In the genomic region with DNA sequence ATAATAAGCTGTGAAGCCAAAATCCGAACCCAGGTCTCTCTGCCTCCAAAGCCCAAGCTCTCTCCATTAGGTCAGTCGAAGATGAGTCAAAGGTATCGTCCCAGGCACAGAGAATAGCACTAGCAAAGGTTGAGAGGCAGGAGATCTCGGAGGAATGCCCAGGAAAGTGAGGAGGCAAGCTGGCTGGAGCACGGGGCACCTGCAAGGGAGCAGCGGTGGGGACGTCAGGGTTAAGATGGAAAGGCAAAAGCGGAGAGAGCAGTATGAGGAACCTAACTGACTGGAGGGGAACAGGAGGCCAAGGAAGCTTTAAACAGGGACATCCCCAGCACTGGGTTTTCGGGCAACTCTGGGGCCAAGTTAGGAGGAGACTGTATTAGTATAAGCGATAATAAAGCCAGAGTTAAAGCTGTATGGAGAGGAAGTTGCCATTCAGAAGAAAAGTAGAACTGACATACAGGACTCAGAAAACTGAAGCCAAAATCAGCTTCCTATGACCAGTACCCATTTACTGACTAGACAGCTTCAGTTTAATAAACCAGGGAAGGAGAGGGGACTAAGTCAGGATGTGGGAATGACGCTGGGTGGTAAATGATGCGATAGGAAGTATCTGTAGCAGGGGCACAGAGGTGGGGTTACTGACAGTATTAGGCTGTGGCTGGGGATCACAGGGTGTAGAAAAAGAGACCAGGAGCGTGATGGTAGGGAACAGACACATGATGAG, we compare ENCODE assay signal across 9 mouse cellular contexts. TPM values are rescaled to one million over a fixed set of nuclear protein-coding genes. Genes with fewer than 3 reads are reported as not detected.
DNase-seq lines count a peak whose midpoint lies in the region; ATAC-seq and TF ChIP-seq lines count a peak whose summit lies in the region.
"Had no signal": no experiment of that assay in that cellular context is flagged by ENCODE, and none has a peak within 500 bp of the region (broad histone marks: within the 10 kb centered on the region; RNA-seq: fewer than 3 reads in every experiment).

No protein-coding gene starts in this region.

- H3K4me1 ChIP-seq in kidney, embryonic 14.5 days (ENCODE audit: control insufficient read depth, insufficient read depth, low read length) = peaks cover 55% of the 10 kb centered on the region
- peaks cover 13% of the 10 kb centered on the region for H3K4me1 ChIP-seq in bone marrow, adult 2 months (ENCODE audit: control insufficient read depth, insufficient read depth, low read length)
- H3K4me1 ChIP-seq in midbrain, postnatal 0 days (ENCODE audit: insufficient read depth, low read length) = peaks cover 23% of the 10 kb centered on the region

- no peaks in the 10 kb centered on the region for H3K27me3 ChIP-seq in kidney, embryonic 14.5 days (ENCODE audit: control insufficient read depth, insufficient read depth, low read length)
- no peaks in the 10 kb centered on the region for H3K27me3 ChIP-seq in midbrain, postnatal 0 days (ENCODE audit: insufficient read depth, low read length)

- TF ChIP-seq POLR2A in bone marrow, adult 2 months (IDR thresholded peaks at IDR 0.05; ENCODE audit: borderline replicate concordance, control insufficient read depth, low read depth, low read length) = no peak

- DNase-seq in kidney, postnatal 25 days = no peak
- peak; percentile 36 for DNase-seq in induced T-regulatory cell, adult 2 months (ENCODE audit: low read depth)
- no peak for DNase-seq in midbrain, postnatal 0 days (ENCODE audit: low spot score)
- no peak for DNase-seq in urinary bladder, postnatal 10 days (ENCODE audit: low spot score)
- DNase-seq in right cerebral cortex, adult 18-20 months = no peak
- no peak for DNase-seq in adrenal gland, postnatal 36 days

- H3K9ac ChIP-seq in kidney, embryonic 14.5 days (ENCODE audit: low read depth, low read length) = peak overlapping the region; percentile 92
- H3K9ac ChIP-seq in midbrain, postnatal 0 days (replicated peaks; ENCODE audit: low read length, poor library complexity, severe bottlenecking) = no peak overlapping the region

- peak overlapping the region; percentile 87 for H3K4me2 ChIP-seq in kidney, embryonic 14.5 days (replicated peaks; ENCODE audit: low read depth, low read length)
- peak overlapping the region; percentile 9; the same call in 1 of the 2 replicates for H3K4me2 ChIP-seq in midbrain, postnatal 0 days (ENCODE audit: low read depth, low read length, poor library complexity, severe bottlenecking)

- peak overlapping the region; percentile 92 for H3K4me3 ChIP-seq in kidney, embryonic 14.5 days (ENCODE audit: low read length)
- H3K4me3 ChIP-seq in bone marrow, adult 2 months (replicated peaks; ENCODE audit: control insufficient read depth, low read depth, low read length) = peak overlapping the region; percentile 89
- H3K4me3 ChIP-seq in midbrain, postnatal 0 days (ENCODE audit: low read depth, low read length) = no peak overlapping the region

- H3K36me3 ChIP-seq in kidney, embryonic 14.5 days (ENCODE audit: control insufficient read depth, insufficient read depth, low read length) = peaks cover 34% of the 10 kb centered on the region
- H3K36me3 ChIP-seq in midbrain, postnatal 0 days (ENCODE audit: insufficient read depth, low read length) = peaks cover 26% of the 10 kb centered on the region

- 77% methylated on average over 13 of the region's 13 CpGs for WGBS in kidney, embryonic 14.5 days
- 8% methylated on average over 13 of the region's 13 CpGs for WGBS in bone marrow, adult 2 months
- WGBS in midbrain, postnatal 0 days = 82% methylated on average over 13 of the region's 13 CpGs

- TF ChIP-seq CTCF in bone marrow, adult 2 months (IDR thresholded peaks at IDR 0.05; ENCODE audit: control insufficient read depth, insufficient read depth, low read length) = no peak
- no peak for TF ChIP-seq CTCF in midbrain, postnatal 0 days (IDR thresholded peaks at IDR 0.05)

- H3K9me3 ChIP-seq in kidney, embryonic 14.5 days (ENCODE audit: control insufficient read depth, low read length) = no peaks in the 10 kb centered on the region
- no peaks in the 10 kb centered on the region for H3K9me3 ChIP-seq in midbrain, postnatal 0 days (ENCODE audit: low read length)

- ATAC-seq in kidney, embryonic 14.5 days (ENCODE audit: low FRiP score, low TSS enrichment) = no peak
- ATAC-seq in midbrain, postnatal 0 days (ENCODE audit: low FRiP score) = no peak

- H3K27ac ChIP-seq in kidney, embryonic 14.5 days (ENCODE audit: low read depth, low read length) = peak overlapping the region; percentile 95
- peak overlapping the region; percentile 67 for H3K27ac ChIP-seq in bone marrow, adult 2 months (ENCODE audit: control insufficient read depth, insufficient read depth, low read depth, low read length, poor library complexity)
- H3K27ac ChIP-seq in midbrain, postnatal 0 days (ENCODE audit: low read depth, low read length) = no peak overlapping the region

RNA-seq across cellular contexts. Expression of a gene that starts 2.5 kb away (rescaled TPM):
- 50.2 and 55.7 TPM in 2 replicates for polyA plus RNA-seq in kidney, embryonic 14.5 days (2014; fragmentation: Nextera tagmentation; extraction: Ambion mirVana)
- polyA plus RNA-seq in bone marrow, adult 2 months (2011; ENCODE audit: insufficient read depth, insufficient read length, low replicate concordance, missing spikeins) = 10.5 and 20.9 TPM in 2 replicates
- total RNA-seq in midbrain, postnatal 0 days (2014; rRNA removed) = 45.4 and 50.4 TPM in 2 replicates
- 85.2 and 91.2 TPM in 2 replicates for polyA plus RNA-seq in midbrain, postnatal 0 days (2015; fragmentation: Nextera tagmentation; extraction: Ambion mirVana)
- 100 to 1,000 TPM; 117 to 170 TPM for total RNA-seq in adrenal gland, postnatal 36 days (2021)

RNA-seq across cellular contexts. Expression of a gene that starts 2.8 kb away (rescaled TPM):
- polyA plus RNA-seq in kidney, embryonic 14.5 days (2014; fragmentation: Nextera tagmentation; extraction: Ambion mirVana) = 72.6 and 87.2 TPM in 2 replicates
- polyA plus RNA-seq in bone marrow, adult 2 months (2011; ENCODE audit: insufficient read depth, insufficient read length, low replicate concordance, missing spikeins) = 394 and 621 TPM in 2 replicates
- 41.3 and 44.4 TPM in 2 replicates for total RNA-seq in midbrain, postnatal 0 days (2014; rRNA removed)
- 72.4 and 75.7 TPM in 2 replicates for polyA plus RNA-seq in midbrain, postnatal 0 days (2015; fragmentation: Nextera tagmentation; extraction: Ambion mirVana)
- 100 to 1,000 TPM; 241 to 244 TPM for total RNA-seq in adrenal gland, postnatal 36 days (2021)

RNA-seq across cellular contexts. Expression of a gene that starts 18.8 kb away (rescaled TPM):
- polyA plus RNA-seq in kidney, embryonic 14.5 days (2014; fragmentation: Nextera tagmentation; extraction: Ambion mirVana) = 27.9 and 34.4 TPM in 2 replicates
- 20.1 and 43.5 TPM in 2 replicates for polyA plus RNA-seq in bone marrow, adult 2 months (2011; ENCODE audit: insufficient read depth, insufficient read length, low replicate concordance, missing spikeins)
- total RNA-seq in midbrain, postnatal 0 days (2014; rRNA removed) = 20.6 and 22.6 TPM in 2 replicates
- 12.3 and 12.4 TPM in 2 replicates for polyA plus RNA-seq in midbrain, postnatal 0 days (2015; fragmentation: Nextera tagmentation; extraction: Ambion mirVana)
- total RNA-seq in adrenal gland, postnatal 36 days (2021) = 10 to 100 TPM; 40.5 to 53.3 TPM

RNA-seq across cellular contexts. Expression of a gene that starts 19.0 kb away (rescaled TPM):
- polyA plus RNA-seq in kidney, embryonic 14.5 days (2014; fragmentation: Nextera tagmentation; extraction: Ambion mirVana) = 13.1 and 17.9 TPM in 2 replicates
- 16.5 and 29.8 TPM in 2 replicates for polyA plus RNA-seq in bone marrow, adult 2 months (2011; ENCODE audit: insufficient read depth, insufficient read length, low replicate concordance, missing spikeins)
- 29.3 and 56.4 TPM in 2 replicates for total RNA-seq in midbrain, postnatal 0 days (2014; rRNA removed)
- polyA plus RNA-seq in midbrain, postnatal 0 days (2015; fragmentation: Nextera tagmentation; extraction: Ambion mirVana) = 47.5 and 50.6 TPM in 2 replicates
- total RNA-seq in adrenal gland, postnatal 36 days (2021) = 10 to 100 TPM; 11.0 to 11.5 TPM

RNA-seq across cellular contexts. Expression of a gene that starts 24.6 kb away (rescaled TPM):
- polyA plus RNA-seq in kidney, embryonic 14.5 days (2014; fragmentation: Nextera tagmentation; extraction: Ambion mirVana) = 0.63 and 1.0 TPM in 2 replicates
- polyA plus RNA-seq in bone marrow, adult 2 months (2011; ENCODE audit: insufficient read depth, insufficient read length, low replicate concordance, missing spikeins) = not detected in 2 replicates
- total RNA-seq in midbrain, postnatal 0 days (2014; rRNA removed) = not detected in 2 replicates
- 1.4 and 2.5 TPM in 2 replicates for polyA plus RNA-seq in midbrain, postnatal 0 days (2015; fragmentation: Nextera tagmentation; extraction: Ambion mirVana)
- total RNA-seq in adrenal gland, postnatal 36 days (2021) = 1 to 10 TPM; 3.2 to 3.4 TPM
- total RNA-seq: left cerebral cortex, postnatal 14 days had no signal
